Mouse (Mus musculus): ENCODE results near the gene Ccnb1. TPM values are rescaled to one million over a fixed set of nuclear protein-coding genes. Genes with fewer than 3 reads are reported as not detected.
"Not testable (repeated sequence)": the region's sequence is repeated elsewhere in the genome, so short reads cannot be mapped to it uniquely, and the experiment has no call there.

Ccnb1 gene
- total RNA-seq (2021), result 10 to 100 TPM; 77.4 to 91.6 TPM

- DNase-seq, result peak; percentile 95
Observed at GRCm38 (mm10) chr13:100786414-100786867, at the start of gene Ccnb1. Gene Ccnb1 (minus strand): TSS chr13:100786570.

- no peak for DNase-seq
Observed at GRCm38 (mm10) chr13:100834777-100835176, 48.4 kb upstream of the Ccnb1 start.

DNA sequence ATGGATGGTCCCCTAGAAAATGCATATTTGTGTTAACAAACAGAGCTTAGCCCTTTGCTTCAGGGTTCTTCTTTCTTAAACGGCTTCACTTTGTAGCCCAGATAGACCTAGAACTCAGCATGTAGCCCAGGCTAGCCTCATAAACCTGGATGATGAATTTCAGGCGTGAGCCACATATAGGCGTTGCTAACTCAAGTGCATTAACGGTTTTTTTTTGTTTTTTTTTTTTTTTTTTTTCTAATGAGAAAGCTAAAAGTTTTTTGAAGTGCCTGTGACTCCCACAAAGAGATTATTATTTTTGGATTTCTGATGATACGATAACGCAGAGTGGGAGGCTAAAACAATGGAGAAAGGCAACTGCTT is 47.3 kb upstream of the Ccnb1 start:
- no peak for DNase-seq

- DNase-seq, result peak; percentile 99
Observed at GRCm38 (mm10) chr13:100832741-100833639, 46.6 kb upstream of the Ccnb1 start, which contains the start of gene Slc30a5. Gene Slc30a5 (minus strand): TSS chr13:100833427.

DNA sequence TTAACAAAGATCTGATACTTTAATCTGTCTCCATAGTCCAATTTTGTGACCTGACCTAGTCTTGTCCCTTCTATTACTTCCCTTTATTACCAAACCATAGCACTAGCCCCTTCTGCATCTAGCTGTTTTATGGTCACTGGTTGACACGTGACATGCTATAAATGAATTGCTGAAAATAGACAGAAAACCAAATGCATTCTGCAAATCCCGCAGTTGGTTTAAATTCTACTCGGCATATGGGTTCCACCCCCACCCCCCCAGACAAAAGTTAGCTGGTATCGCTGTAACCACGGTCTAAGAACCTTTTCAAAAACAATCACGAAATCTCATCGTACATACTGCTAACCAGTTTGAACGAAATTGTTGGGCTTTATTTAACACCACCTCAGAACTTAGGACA is 45.8 kb upstream of the Ccnb1 start:
- DNase-seq, result no peak

GRCm38 (mm10) chr13:100831123-100831522 is 44.8 kb upstream of the Ccnb1 start:
- DNase-seq, result no peak

GRCm38 (mm10) chr13:100825627-100826410 is 39.4 kb upstream of the Ccnb1 start:
- DNase-seq, result no peak

DNA sequence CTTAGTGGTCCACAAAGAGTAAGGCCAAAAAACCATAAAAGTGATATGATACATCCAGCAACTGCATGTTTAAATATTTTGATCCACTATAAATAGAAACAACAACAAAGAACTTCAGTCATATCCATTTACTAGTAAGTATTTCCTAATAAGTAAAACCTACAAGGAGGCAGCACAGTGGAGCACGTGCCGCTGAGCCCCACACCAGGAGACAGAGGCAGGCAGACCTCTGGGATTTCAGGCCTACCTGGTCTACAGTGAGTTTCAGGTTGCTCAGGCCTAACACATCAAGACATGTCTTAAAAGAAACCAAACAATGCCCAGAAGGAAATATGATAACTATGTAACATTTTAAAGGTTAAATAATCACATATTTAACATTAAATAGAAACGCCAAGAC is 38.5 kb upstream of the Ccnb1 start:
- DNase-seq, result no peak

GRCm38 (mm10) chr13:100824306-100824705 is 37.9 kb upstream of the Ccnb1 start:
- no peak for DNase-seq

GRCm38 (mm10) chr13:100823863-100824262 is 37.5 kb upstream of the Ccnb1 start:
- DNase-seq, result no peak

GRCm38 (mm10) chr13:100814451-100814850 is 28.1 kb upstream of the Ccnb1 start:
- no peak for DNase-seq

GRCm38 (mm10) chr13:100805776-100806175 is 19.4 kb upstream of the Ccnb1 start:
- DNase-seq, result no peak

- no peak for DNase-seq
Observed at GRCm38 (mm10) chr13:100797171-100797570, 10.8 kb upstream of the Ccnb1 start.

GRCm38 (mm10) chr13:100789083-100789482 is 2.7 kb upstream of the Ccnb1 start:
- no peak for DNase-seq

- DNase-seq, result not testable (repeated sequence)
Observed at GRCm38 (mm10) chr13:100788057-100788456, 1.7 kb upstream of the Ccnb1 start.

GRCm38 (mm10) chr13:100787316-100788010 is 1.1 kb upstream of the Ccnb1 start:
- no peak for DNase-seq

DNA sequence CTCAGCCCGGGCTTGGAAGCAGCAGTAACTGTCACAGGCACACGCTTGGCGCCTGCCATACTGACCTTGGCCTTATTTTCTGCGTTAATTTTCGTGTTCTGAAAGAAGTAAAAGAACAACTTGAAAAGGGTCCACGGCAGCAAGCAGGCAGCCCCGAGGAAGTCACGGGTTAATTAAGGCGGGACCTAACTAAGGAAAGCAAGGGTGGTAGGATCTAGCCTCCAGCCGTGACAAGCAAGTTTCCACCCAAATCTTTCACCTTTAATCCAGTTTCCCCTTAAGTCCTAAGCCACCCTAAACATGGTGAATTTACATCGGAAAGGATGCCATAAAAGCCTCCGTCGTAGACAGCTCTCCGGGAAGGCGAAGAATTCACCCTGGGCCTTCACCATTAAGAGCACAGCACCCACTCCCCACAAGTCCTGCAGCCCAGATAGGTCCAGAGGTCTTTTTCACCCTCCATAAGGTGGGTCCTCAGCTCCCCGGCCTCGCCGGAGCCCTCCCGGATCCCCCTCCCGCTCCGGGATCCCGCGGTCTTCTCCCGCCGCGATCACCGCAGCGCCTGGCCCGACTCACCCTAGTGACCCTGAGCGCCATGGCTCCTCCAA is 460 bp downstream of the Ccnb1 start:
- DNase-seq, result no peak

GRCm38 (mm10) chr13:100777491-100777890 is 8.9 kb downstream of the Ccnb1 start:
- DNase-seq, result no peak

- DNase-seq, result no peak
Observed at GRCm38 (mm10) chr13:100776710-100777109, 9.7 kb downstream of the Ccnb1 start.

DNA sequence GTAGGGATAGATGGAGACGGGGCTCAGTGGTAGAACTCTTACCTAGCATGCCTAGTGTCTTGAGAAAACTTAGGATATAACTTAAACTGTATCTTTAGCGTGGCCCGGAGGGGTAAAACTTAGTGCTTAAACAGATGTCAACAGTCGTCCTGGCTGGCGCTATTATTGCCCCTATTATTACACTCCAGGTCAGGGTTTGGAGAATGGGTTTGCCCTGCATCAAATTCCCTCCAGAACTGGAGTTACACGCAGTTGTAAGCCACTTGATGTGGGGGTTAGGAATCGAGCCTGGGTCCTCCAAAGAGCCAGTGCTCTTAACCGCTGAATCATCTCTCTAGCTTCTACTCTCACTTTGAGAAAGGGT is 10.3 kb downstream of the Ccnb1 start:
- no peak for DNase-seq

- DNase-seq, result peak; percentile 86
Observed at GRCm38 (mm10) chr13:100775252-100776055, 10.9 kb downstream of the Ccnb1 start, which contains the start of gene Cenph. Gene Cenph (minus strand): TSS chr13:100775899.

All from heart, postnatal 4 days (tissue).